Mouse (Mus musculus): ENCODE results near the gene Tfam.

GRCm38 (mm10) chr10:71284511-71285125, 46.5 kb upstream of the Tfam start:
- TF ChIP-seq CTCF (IDR thresholded peaks at IDR 0.05; ENCODE audit: low read depth) = no peak
- no peak for TF ChIP-seq EP300 (IDR thresholded peaks at IDR 0.05; ENCODE audit: low read depth)
